Mouse (Mus musculus): ENCODE measurements around the gene Irs3.
A peak's percentile ranks its signal among the peaks of the same experiment; 100 is the strongest.

Irs3 gene

GRCm38 (mm10) chr5:137645652-137646091 is at the start of gene Irs3:
TSS of gene Irs3 (minus strand) at chr5:137645714.
- DNase-seq (ENCODE audit: low spot score), result peak; percentile 65

- DNase-seq (ENCODE audit: low spot score), result no peak
These were observed 49.3 kb upstream of the Irs3 start for GRCm38 (mm10) chr5:137694796-137695195.

GRCm38 (mm10) chr5:137691881-137692280 is 46.4 kb upstream of the Irs3 start:
- no peak for DNase-seq (ENCODE audit: low spot score)

- no peak for DNase-seq (ENCODE audit: low spot score)
These were observed 45.0 kb upstream of the Irs3 start for GRCm38 (mm10) chr5:137690531-137690930.

- no peak for DNase-seq (ENCODE audit: low spot score)
These were observed 44.5 kb upstream of the Irs3 start for GRCm38 (mm10) chr5:137689974-137690373.

GRCm38 (mm10) chr5:137686127-137686790 is 40.7 kb upstream of the Irs3 start:
- DNase-seq (ENCODE audit: low spot score), result no peak

GRCm38 (mm10) chr5:137685653-137686052 is 40.1 kb upstream of the Irs3 start:
- no peak for DNase-seq (ENCODE audit: low spot score)

GRCm38 (mm10) chr5:137684294-137685123 is 39.0 kb upstream of the Irs3 start, which contains the start of gene Agfg2:
TSS of gene Agfg2 (minus strand) at chr5:137684726.
- peak; percentile 100 for DNase-seq (ENCODE audit: low spot score)

- peak; percentile 38 for DNase-seq (ENCODE audit: low spot score)
These were observed 38.1 kb upstream of the Irs3 start for GRCm38 (mm10) chr5:137683388-137684293.

- DNase-seq (ENCODE audit: low spot score), result no peak
These were observed 37.0 kb upstream of the Irs3 start for GRCm38 (mm10) chr5:137682526-137682925.

GRCm38 (mm10) chr5:137679726-137680125 is 34.2 kb upstream of the Irs3 start:
- no peak for DNase-seq (ENCODE audit: low spot score)

GRCm38 (mm10) chr5:137678736-137679135 is 33.2 kb upstream of the Irs3 start:
- no peak for DNase-seq (ENCODE audit: low spot score)

GRCm38 (mm10) chr5:137677859-137678258 is 32.3 kb upstream of the Irs3 start:
- DNase-seq (ENCODE audit: low spot score), result no peak

- DNase-seq (ENCODE audit: low spot score), result no peak
These were observed 29.3 kb upstream of the Irs3 start for GRCm38 (mm10) chr5:137674786-137675185.

GRCm38 (mm10) chr5:137673015-137673414 is 27.5 kb upstream of the Irs3 start:
- no peak for DNase-seq (ENCODE audit: low spot score)

GRCm38 (mm10) chr5:137672361-137672760 is 26.8 kb upstream of the Irs3 start:
- no peak for DNase-seq (ENCODE audit: low spot score)

- peak; percentile 95 for DNase-seq (ENCODE audit: low spot score)
These were observed 26.1 kb upstream of the Irs3 start for GRCm38 (mm10) chr5:137671443-137672240.

- DNase-seq (ENCODE audit: low spot score), result no peak
These were observed 24.7 kb upstream of the Irs3 start for GRCm38 (mm10) chr5:137670240-137670639.

- DNase-seq (ENCODE audit: low spot score), result no peak
These were observed 23.5 kb upstream of the Irs3 start for GRCm38 (mm10) chr5:137668971-137669370.

GRCm38 (mm10) chr5:137663057-137663456 is 17.5 kb upstream of the Irs3 start:
- no peak for DNase-seq (ENCODE audit: low spot score)

GRCm38 (mm10) chr5:137660064-137660688 is 14.7 kb upstream of the Irs3 start:
- peak; percentile 94 for DNase-seq (ENCODE audit: low spot score)

Measured in MN1 (cell line).